Mouse (Mus musculus): ENCODE results near the gene Mettl17.

Gene Mettl17

GRCm38 (mm10) chr14:51929309-51929943 is 44.8 kb downstream of the Mettl17 start:
- DNase-seq (ENCODE audit: low read depth, low spot score): peak; percentile 82

- no peak for DNase-seq (ENCODE audit: low read depth, low spot score)
Measured at GRCm38 (mm10) chr14:51929968-51930367, 45.3 kb downstream of the Mettl17 start.

GRCm38 (mm10) chr14:51930824-51931223 is 46.2 kb downstream of the Mettl17 start:
- peak; percentile 76 for DNase-seq (ENCODE audit: low read depth, low spot score)

GRCm38 (mm10) chr14:51932092-51933020 is 47.7 kb downstream of the Mettl17 start:
- DNase-seq (ENCODE audit: low read depth, low spot score): no peak

- DNase-seq (ENCODE audit: low read depth, low spot score): no peak
Measured at GRCm38 (mm10) chr14:51939005-51939404, 54.4 kb downstream of the Mettl17 start.

GRCm38 (mm10) chr14:51940944-51941560 is 56.4 kb downstream of the Mettl17 start:
- peak; percentile 69 for DNase-seq (ENCODE audit: low read depth, low spot score)

- DNase-seq (ENCODE audit: low read depth, low spot score): no peak
Measured at GRCm38 (mm10) chr14:51941577-51941976, 56.9 kb downstream of the Mettl17 start.

GRCm38 (mm10) chr14:51942236-51942635 is 57.6 kb downstream of the Mettl17 start:
- DNase-seq (ENCODE audit: low read depth, low spot score): no peak
